Mouse (Mus musculus) adrenal gland, postnatal 10 days (tissue): ENCODE data around the gene Gm3424. TPM values are rescaled to one million over a fixed set of nuclear protein-coding genes. Genes with fewer than 3 reads are reported as not detected.
A peak's percentile ranks its signal among the peaks of the same experiment; 100 is the strongest.
"Not testable (repeated sequence)": the region's sequence is repeated elsewhere in the genome, so short reads cannot be mapped to it uniquely, and the experiment has no call there.

Experiments
- DNase-seq: peaks from one replicate; pipeline ENCODE4 v3.0.0; 2021; ENCODE audit warnings: mixed read lengths
- long read RNA-seq, 2 experiments: library from polyadenylated mRNA; stranded (forward); transcript quantifications; one replicate each; pipeline ENCODE4 v2.0.0; 2021
- total RNA-seq, 2 experiments: library from RNA; stranded (reverse); gene quantifications; 2 replicates each; pipeline ENCODE4 v1.2.3; 2021

The Gm3424 gene
- total RNA-seq: not detected
- long read RNA-seq, experiment 1: 0 reads
- long read RNA-seq, experiment 2: 0 reads

- not testable (repeated sequence) for DNase-seq
Measured at GRCm38 (mm10) chr14:5830229-5830628, at the start of gene Gm3424. Gene Gm3424, minus strand, starts transcription at chr14:5830329.

- DNase-seq: not testable (repeated sequence)
Measured at GRCm38 (mm10) chr14:5879791-5880190, 49.7 kb upstream of the Gm3424 start.

GRCm38 (mm10) chr14:5879136-5879535, 49.0 kb upstream of the Gm3424 start:
- peak; percentile 5 for DNase-seq

GRCm38 (mm10) chr14:5855911-5856310, 25.8 kb upstream of the Gm3424 start:
- not testable (repeated sequence) for DNase-seq

- not testable (repeated sequence) for DNase-seq
Measured at GRCm38 (mm10) chr14:5812699-5813356, 17.3 kb downstream of the Gm3424 start.

GRCm38 (mm10) chr14:5807882-5808281, 22.2 kb downstream of the Gm3424 start, which contains the start of gene Gm3383:
Gene Gm3383, minus strand, starts transcription at chr14:5807982.
- not testable (repeated sequence) for DNase-seq

Other genes with a start within 250 kb of the Gm3424 start
- not detected for gene Gm8265, start 197.3 kb downstream of the Gm3424 start, total RNA-seq
- gene Gm9603, start 142.9 kb downstream of the Gm3424 start, total RNA-seq: not detected
- gene Gm3373, start 88.8 kb downstream of the Gm3424 start, total RNA-seq: under 1 TPM in 1 of 2 experiments, not detected in 1; 0.73 TPM
- 1 to 10 TPM; 1.5 to 1.6 TPM for gene Gm3383, start 22.3 kb downstream of the Gm3424 start, total RNA-seq
- gene Gm8237, start 50.1 kb upstream of the Gm3424 start, total RNA-seq: under 1 TPM; 0.60 to 0.91 TPM
- gene Gm3248, start 131.4 kb upstream of the Gm3424 start, total RNA-seq: under 1 TPM; 0.27 to 0.69 TPM
- not detected for gene Gm3453, start 148.8 kb upstream of the Gm3424 start, total RNA-seq
- not detected for gene Gm6337, start 227.9 kb upstream of the Gm3424 start, total RNA-seq